Mouse (Mus musculus) forebrain, embryonic 11.5 days (tissue): ENCODE measurements around the gene Cyp2c50. TPM values are rescaled to one million over a fixed set of nuclear protein-coding genes. Genes with fewer than 3 reads are reported as not detected.
"Not testable (repeated sequence)": the region's sequence is repeated elsewhere in the genome, so short reads cannot be mapped to it uniquely, and the experiment has no call there.

Source experiments
- ATAC-seq: fragments of 200-750 bp; cut with Nextera tagmentation; replicated peaks from 2 replicates; pipeline ENCODE4 v1.8.0; 2017; ENCODE audit warnings: moderate TSS enrichment; ENCODE audit not compliant: low FRiP score
- DNase-seq: peaks from one replicate; pipeline ENCODE4 v3.0.0-alpha.2; 2017; ENCODE audit warnings: low spot score
- H3K27ac ChIP-seq: fragments of 300-500 bp; sonication (generic); 2 replicates; pipeline ENCODE4 v1.5.1; 2014; ENCODE audit warnings: low read depth, low read length
- H3K27me3 ChIP-seq: fragments of 300-500 bp; sonication (generic); 2 replicates; pipeline ENCODE4 v1.6.1; 2014; ENCODE audit warnings: mild to moderate bottlenecking, low read length, mixed read lengths; ENCODE audit not compliant: control insufficient read depth, insufficient read depth
- H3K36me3 ChIP-seq: fragments of 300-500 bp; sonication (generic); 2 replicates; pipeline ENCODE4 v1.6.1; 2014; ENCODE audit warnings: mild to moderate bottlenecking, low read length, moderate library complexity, mixed read lengths; ENCODE audit not compliant: control insufficient read depth, insufficient read depth
- H3K4me1 ChIP-seq: fragments of 300-500 bp; sonication (generic); replicated peaks from 2 replicates; pipeline ENCODE4 v1.6.1; 2014; ENCODE audit warnings: low read length, mixed read lengths; ENCODE audit not compliant: control insufficient read depth, insufficient read depth
- H3K4me2 ChIP-seq: fragments of 300-500 bp; sonication (generic); 2 replicates; pipeline ENCODE4 v1.6.1; 2014; ENCODE audit warnings: low read depth, mild to moderate bottlenecking, low read length, moderate library complexity, mixed read lengths; ENCODE audit not compliant: severe bottlenecking
- H3K4me3 ChIP-seq: fragments of 300-500 bp; sonication (generic); 2 replicates; pipeline ENCODE4 v1.5.1; 2014; ENCODE audit warnings: low read depth, low read length
- H3K9ac ChIP-seq: fragments of 300-500 bp; sonication (generic); 2 replicates; pipeline ENCODE4 v1.6.1; 2014; ENCODE audit warnings: low read length
- H3K9me3 ChIP-seq: fragments of 300-500 bp; sonication (generic); 2 replicates; pipeline ENCODE4 v1.6.1; 2016; ENCODE audit warnings: low read length, mixed read lengths; ENCODE audit not compliant: control insufficient read depth
- WGBS: fragments of 180-500 bp; shearing (Covaris S2); extraction: QIAGEN DNeasy Blood & Tissue Kit; methylation state at CpG from one replicate; pipeline ENCODE4 v1.1.7; 2014; 5-methylcytosine and 5-hydroxymethylcytosine counted together
- polyA plus RNA-seq: library from polyadenylated mRNA; unstranded; fragments of >200 nt; fragmentation: Nextera tagmentation; extraction: Ambion mirVana; gene quantifications from 2 replicates; pipeline ENCODE4 v1.2.1, GENCODE M21; 2014

The Cyp2c50 gene
- not detected in 2 replicates for polyA plus RNA-seq

GRCm38 (mm10) chr19:40089421-40089820, at the start of gene Cyp2c50:
Gene Cyp2c50, plus strand, starts transcription at chr19:40089688.
- not testable (repeated sequence) for H3K27ac ChIP-seq, H3K9me3 ChIP-seq, DNase-seq, ATAC-seq, H3K4me3 ChIP-seq, H3K9ac ChIP-seq, H3K27me3 ChIP-seq, H3K4me2 ChIP-seq, H3K36me3 ChIP-seq, H3K4me1 ChIP-seq
- WGBS = 90% methylated on average over 1 of the region's 1 CpGs

GRCm38 (mm10) chr19:40073701-40074100, 15.8 kb upstream of the Cyp2c50 start, which contains the start of gene Cyp2c54:
Gene Cyp2c54, minus strand, starts transcription at chr19:40073827.
- Histone ChIP-seq H3K9ac (no peak within 1 kb of the TSS), H3K9me3 (no peaks in the 10 kb centered on the region), H3K27ac (no peak within 1 kb of the TSS), H3K36me3 (no peaks in the 10 kb centered on the region), H3K4me1 (no peaks in the 10 kb centered on the region), H3K27me3 (no peaks in the 10 kb centered on the region), H3K4me3 (no peak within 1 kb of the TSS), H3K4me2 (no peak within 1 kb of the TSS)
- ATAC-seq (no peak), DNase-seq (no peak)

GRCm38 (mm10) chr19:40088381-40088780, 1.1 kb upstream of the Cyp2c50 start:
- ATAC-seq (no peak), DNase-seq (no peak)
- Histone ChIP-seq H3K9me3 (no peaks in the 10 kb centered on the region), H3K36me3 (no peaks in the 10 kb centered on the region), H3K27ac (no peak overlapping the region), H3K27me3 (no peaks in the 10 kb centered on the region), H3K4me2 (no peak overlapping the region), H3K4me3 (no peak overlapping the region), H3K4me1 (no peaks in the 10 kb centered on the region), H3K9ac (no peak overlapping the region)
- 91% methylated on average over 1 of the region's 1 CpGs for WGBS

GRCm38 (mm10) chr19:40091111-40091510, 1.6 kb downstream of the Cyp2c50 start:
- no peak for ATAC-seq
- 89% methylated on average over 3 of the region's 3 CpGs for WGBS

GRCm38 (mm10) chr19:40119624-40120023, 30.1 kb downstream of the Cyp2c50 start:
- not testable (repeated sequence) for ATAC-seq, H3K4me3 ChIP-seq, H3K36me3 ChIP-seq, H3K4me2 ChIP-seq, H3K27ac ChIP-seq, H3K4me1 ChIP-seq, H3K9ac ChIP-seq, H3K9me3 ChIP-seq, DNase-seq, H3K27me3 ChIP-seq
- WGBS = 82% methylated on average over 13 of the region's 13 CpGs

More at GRCm38 (mm10) chr19:40091111-40091510, 1.6 kb downstream of the Cyp2c50 start:
- H3K27me3 ChIP-seq = no peaks in the 10 kb centered on the region
- no peak overlapping the region for H3K9ac ChIP-seq
- H3K4me1 ChIP-seq = no peaks in the 10 kb centered on the region
- no peak for DNase-seq
- no peaks in the 10 kb centered on the region for H3K36me3 ChIP-seq
- no peak overlapping the region for H3K4me3 ChIP-seq
- no peak overlapping the region for H3K4me2 ChIP-seq
- no peak overlapping the region for H3K27ac ChIP-seq
- no peaks in the 10 kb centered on the region for H3K9me3 ChIP-seq

GRCm38 (mm10) chr19:40125165-40125564, 35.7 kb downstream of the Cyp2c50 start:
- H3K9ac ChIP-seq, H3K9me3 ChIP-seq, H3K4me3 ChIP-seq, H3K36me3 ChIP-seq, H3K4me1 ChIP-seq, H3K4me2 ChIP-seq, H3K27ac ChIP-seq, DNase-seq, ATAC-seq, H3K27me3 ChIP-seq: not testable (repeated sequence)
- 82% methylated on average over 3 of the region's 3 CpGs for WGBS

- not testable (repeated sequence) for H3K4me1 ChIP-seq, H3K9ac ChIP-seq, H3K36me3 ChIP-seq, DNase-seq, H3K27me3 ChIP-seq, ATAC-seq, H3K4me2 ChIP-seq, H3K4me3 ChIP-seq, H3K9me3 ChIP-seq, H3K27ac ChIP-seq
- WGBS = 34% methylated on average over 2 of the region's 2 CpGs
These were observed 37.5 kb downstream of the Cyp2c50 start for GRCm38 (mm10) chr19:40126996-40127395.

Other genes starting within 250 kb of the Cyp2c50 start
- not detected in 2 replicates for gene Cyp2c69, start 202.9 kb upstream of the Cyp2c50 start, polyA plus RNA-seq
- gene Cyp2c37, start 97.3 kb upstream of the Cyp2c50 start, polyA plus RNA-seq = not detected in 2 replicates
- gene Cyp2c54, start 15.9 kb upstream of the Cyp2c50 start, polyA plus RNA-seq = not detected in 2 replicates
- not detected in 2 replicates for gene Cyp2c70, start 97.6 kb downstream of the Cyp2c50 start, polyA plus RNA-seq
- 71.2 and 73.9 TPM in 2 replicates for gene Pdlim1, start 182.2 kb downstream of the Cyp2c50 start, polyA plus RNA-seq